Mouse (Mus musculus) neural tube, embryonic 14.5 days (tissue): ENCODE measurements around the gene Nos3. TPM values are rescaled to one million over a fixed set of nuclear protein-coding genes. Genes with fewer than 3 reads are reported as not detected.

Experiments used
- ATAC-seq: fragments of 200-750 bp; cut with Nextera tagmentation; 2 replicates; pipeline ENCODE4 v1.8.0; 2017; ENCODE audit warnings: low read depth, mild to moderate bottlenecking, moderate TSS enrichment, moderate library complexity
- H3K27ac ChIP-seq: fragments of 300-500 bp; sonication (generic); 2 replicates; pipeline ENCODE4 v1.5.1; 2014; ENCODE audit warnings: low read depth, mild to moderate bottlenecking, control low read depth, low read length, moderate library complexity, mixed read lengths
- H3K27me3 ChIP-seq: fragments of 300-500 bp; sonication (generic); 2 replicates; pipeline ENCODE4 v1.6.1; 2014; ENCODE audit warnings: low read length; ENCODE audit not compliant: control insufficient read depth, insufficient read depth
- H3K36me3 ChIP-seq: fragments of 300-500 bp; sonication (generic); 2 replicates; pipeline ENCODE4 v1.6.1; 2014; ENCODE audit warnings: low read length, mixed read lengths; ENCODE audit not compliant: control insufficient read depth, insufficient read depth
- H3K4me1 ChIP-seq: fragments of 300-500 bp; sonication (generic); 2 replicates; pipeline ENCODE4 v1.6.1; 2014; ENCODE audit warnings: low read length; ENCODE audit not compliant: control insufficient read depth, insufficient read depth
- H3K4me2 ChIP-seq: fragments of 300-500 bp; sonication (generic); 2 replicates; pipeline ENCODE4 v1.6.1; 2014; ENCODE audit warnings: mild to moderate bottlenecking, low read depth, low read length, control low read depth
- H3K4me3 ChIP-seq: fragments of 300-500 bp; sonication (generic); 2 replicates; pipeline ENCODE4 v1.5.1; 2014; ENCODE audit warnings: low read depth, low read length, control low read depth, mixed read lengths
- H3K9ac ChIP-seq: fragments of 300-500 bp; sonication (generic); replicated peaks from 2 replicates; pipeline ENCODE4 v1.6.1; 2014; ENCODE audit warnings: low read depth, mild to moderate bottlenecking, control low read depth, low read length, mixed read lengths
- H3K9me3 ChIP-seq: fragments of 300-500 bp; sonication (generic); 2 replicates; pipeline ENCODE4 v1.6.1; 2016; ENCODE audit warnings: low read length; ENCODE audit not compliant: control insufficient read depth
- WGBS: fragments of 180-500 bp; shearing (Covaris S2); extraction: QIAGEN DNeasy Blood & Tissue Kit; methylation state at CpG from one replicate; pipeline ENCODE4 v1.1.7; 2014; 5-methylcytosine and 5-hydroxymethylcytosine counted together
- polyA plus RNA-seq: library from polyadenylated mRNA; unstranded; fragments of >200 nt; fragmentation: Nextera tagmentation; extraction: Ambion mirVana; gene quantifications from 2 replicates; pipeline ENCODE4 v1.2.1, GENCODE M21; 2014

Gene Nos3
- polyA plus RNA-seq, 1 experiment from 2014 or later: 4.2 TPM

- Histone ChIP-seq H3K9ac (peak overlapping the region; percentile 60), H3K9me3 (no peaks in the 10 kb centered on the region), H3K27me3 (peaks cover 3% of the 10 kb centered on the region; the same call in 1 of the 2 replicates), H3K27ac (peak overlapping the region; percentile 52; the same call in 1 of the 2 replicates), H3K4me2 (peak overlapping the region; percentile 99), H3K4me3 (peak overlapping the region; percentile 48), H3K36me3 (no peaks in the 10 kb centered on the region), H3K4me1 (peaks cover 62% of the 10 kb centered on the region)
- ATAC-seq: no peak
- under 1% methylated on average over 20 of the region's 30 CpGs for WGBS
These were observed 16.1 kb upstream of the Nos3 start for GRCm38 (mm10) chr5:24348546-24348945.

GRCm38 (mm10) chr5:24350073-24350472, 14.5 kb upstream of the Nos3 start:
- ATAC-seq: no peak
- Histone ChIP-seq H3K27ac (no peak overlapping the region), H3K4me1 (peaks cover 47% of the 10 kb centered on the region), H3K4me3 (peak overlapping the region; percentile 75), H3K4me2 (peak overlapping the region; percentile 99), H3K36me3 (no peaks in the 10 kb centered on the region), H3K27me3 (peaks cover 3% of the 10 kb centered on the region; the same call in 1 of the 2 replicates), H3K9me3 (no peaks in the 10 kb centered on the region), H3K9ac (no peak overlapping the region)
- 55% methylated on average over 3 of the region's 3 CpGs for WGBS

DNA sequence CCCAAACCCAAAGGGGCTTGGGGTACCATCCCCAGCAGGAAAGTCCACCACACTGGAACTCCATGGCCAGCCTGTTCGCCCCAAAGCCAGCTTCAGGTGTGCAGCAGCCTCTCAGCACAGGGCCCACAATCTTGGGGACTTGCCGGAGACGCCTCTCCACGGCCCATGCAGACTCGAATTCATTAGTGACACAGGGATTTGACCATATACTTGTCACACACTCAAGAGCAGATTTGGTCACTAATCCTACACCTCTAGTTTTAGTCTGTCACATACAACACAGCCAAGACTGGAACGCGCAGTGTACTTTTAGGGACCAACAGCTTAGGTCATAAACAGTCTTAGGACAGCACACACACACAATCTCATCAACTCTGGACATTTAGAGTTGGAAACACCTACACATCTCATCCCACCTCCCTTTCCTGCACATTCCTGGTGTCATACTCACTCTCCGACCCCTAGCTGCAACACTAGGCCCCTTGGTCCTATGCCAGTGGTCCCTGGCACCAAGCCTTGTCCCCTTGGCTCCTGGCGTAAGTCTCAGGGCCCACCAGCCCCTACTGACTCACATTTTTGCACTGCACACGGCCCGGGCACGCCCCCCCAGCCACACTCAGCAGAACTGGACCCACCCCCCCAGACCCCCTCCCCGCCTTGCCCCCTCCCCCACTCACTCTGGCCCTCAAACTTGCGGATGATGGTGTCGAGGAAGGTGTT, 13.9 kb upstream of the Nos3 start:
- H3K4me1 ChIP-seq: peaks cover 43% of the 10 kb centered on the region
- H3K27me3 ChIP-seq: peaks cover 3% of the 10 kb centered on the region; the same call in 1 of the 2 replicates
- WGBS: 32% methylated on average over 14 of the region's 15 CpGs
- H3K4me2 ChIP-seq: peak overlapping the region; percentile 99
- peak overlapping the region; percentile 95 for H3K27ac ChIP-seq
- peak overlapping the region; percentile 81 for H3K9ac ChIP-seq
- H3K4me3 ChIP-seq: peak overlapping the region; percentile 75
- no peaks in the 10 kb centered on the region for H3K36me3 ChIP-seq
- ATAC-seq: no peak
- no peaks in the 10 kb centered on the region for H3K9me3 ChIP-seq

DNA sequence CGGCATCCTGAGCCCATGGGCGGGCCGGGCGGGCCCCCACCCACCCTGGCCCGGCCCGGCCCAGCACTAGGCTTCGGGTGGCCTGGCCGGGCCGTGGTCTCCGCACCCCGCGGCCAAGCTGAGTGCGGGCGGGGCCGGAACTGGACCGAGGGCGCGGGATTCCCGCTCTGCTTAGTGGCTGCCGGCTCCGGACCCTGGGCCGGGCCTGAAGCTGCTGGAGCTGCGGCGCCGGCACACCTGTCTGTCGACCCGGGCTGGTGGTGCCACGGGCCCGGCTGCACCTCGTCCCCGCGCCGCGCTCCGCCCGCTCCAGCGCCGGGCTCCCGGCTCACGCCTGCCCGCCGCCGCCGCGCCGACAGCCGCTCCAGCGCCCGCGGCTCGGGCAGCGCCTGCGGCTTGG, 13.3 kb upstream of the Nos3 start, which contains the start of gene Kcnh2:
Kcnh2 (minus strand) TSS at position 327 of the 400 bp plus-strand sequence.
- Histone ChIP-seq H3K27ac (peak within 1 kb of the TSS; percentile 95), H3K4me1 (peaks cover 43% of the 10 kb centered on the region), H3K9ac (peak within 1 kb of the TSS; percentile 81), H3K36me3 (no peaks in the 10 kb centered on the region), H3K9me3 (no peaks in the 10 kb centered on the region), H3K27me3 (peaks cover 3% of the 10 kb centered on the region; the same call in 1 of the 2 replicates), H3K4me3 (peak within 1 kb of the TSS; percentile 75), H3K4me2 (peak within 1 kb of the TSS; percentile 99)
- ATAC-seq: peak; percentile 50
- WGBS: 3% methylated on average over 9 of the region's 53 CpGs

GRCm38 (mm10) chr5:24351701-24352171, 12.9 kb upstream of the Nos3 start:
- H3K27ac ChIP-seq: peak overlapping the region; percentile 95
- peaks cover 43% of the 10 kb centered on the region for H3K4me1 ChIP-seq
- peak; percentile 90 for ATAC-seq
- WGBS: 0% methylated on average over 39 of the region's 41 CpGs
- peak overlapping the region; percentile 99 for H3K4me2 ChIP-seq
- no peaks in the 10 kb centered on the region for H3K36me3 ChIP-seq
- H3K4me3 ChIP-seq: peak overlapping the region; percentile 75
- peaks cover 3% of the 10 kb centered on the region; the same call in 1 of the 2 replicates for H3K27me3 ChIP-seq
- peak overlapping the region; percentile 81 for H3K9ac ChIP-seq
- no peaks in the 10 kb centered on the region for H3K9me3 ChIP-seq

GRCm38 (mm10) chr5:24352251-24352859, 12.3 kb upstream of the Nos3 start:
- Histone ChIP-seq H3K4me2 (peak overlapping the region; percentile 99), H3K4me3 (peak overlapping the region; percentile 75), H3K9me3 (no peaks in the 10 kb centered on the region), H3K27me3 (peaks cover 3% of the 10 kb centered on the region; the same call in 1 of the 2 replicates), H3K36me3 (no peaks in the 10 kb centered on the region), H3K4me1 (peaks cover 43% of the 10 kb centered on the region), H3K27ac (peak overlapping the region; percentile 95), H3K9ac (peak overlapping the region; percentile 81)
- under 1% methylated on average over 24 of the region's 24 CpGs for WGBS
- ATAC-seq: peak; percentile 15

- H3K9ac ChIP-seq: peak overlapping the region; percentile 81; the same call in 1 of the 2 replicates
- ATAC-seq: no peak
- H3K4me3 ChIP-seq: no peak overlapping the region
- peaks cover 39% of the 10 kb centered on the region for H3K4me1 ChIP-seq
- peaks cover 3% of the 10 kb centered on the region; the same call in 1 of the 2 replicates for H3K27me3 ChIP-seq
- no peaks in the 10 kb centered on the region for H3K9me3 ChIP-seq
- no peak overlapping the region for H3K4me2 ChIP-seq
- peak overlapping the region; percentile 95; the same call in 1 of the 2 replicates for H3K27ac ChIP-seq
- H3K36me3 ChIP-seq: no peaks in the 10 kb centered on the region
- WGBS: 30% methylated on average over 4 of the region's 4 CpGs
These were observed 11.3 kb upstream of the Nos3 start for GRCm38 (mm10) chr5:24353327-24353726.

DNA sequence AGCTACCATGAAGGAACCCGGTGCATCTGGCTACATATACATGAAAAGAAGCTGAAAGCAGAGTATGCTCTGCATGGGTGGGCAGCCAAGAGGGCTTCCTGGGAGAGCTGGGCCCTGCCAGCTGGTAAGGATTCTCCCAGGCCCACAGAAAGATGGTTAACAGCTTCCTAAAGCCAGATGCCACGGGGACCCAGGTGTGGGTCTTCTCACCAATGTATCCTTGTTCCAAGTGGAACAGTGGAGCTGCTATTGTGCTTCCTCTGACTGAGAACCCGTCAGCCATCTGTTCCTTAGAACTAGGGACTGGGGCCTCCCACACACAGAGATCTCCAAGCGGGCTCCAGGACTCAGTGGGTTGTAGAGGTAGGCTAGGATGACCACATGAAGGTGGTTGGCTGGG, 7.8 kb upstream of the Nos3 start:
- Histone ChIP-seq H3K36me3 (no peaks in the 10 kb centered on the region), H3K4me1 (peaks cover 14% of the 10 kb centered on the region), H3K4me3 (no peak overlapping the region), H3K9ac (no peak overlapping the region), H3K27ac (no peak overlapping the region), H3K4me2 (no peak overlapping the region), H3K9me3 (no peaks in the 10 kb centered on the region), H3K27me3 (no peaks in the 10 kb centered on the region)
- WGBS: 40% methylated on average over 4 of the region's 4 CpGs
- no peak for ATAC-seq

GRCm38 (mm10) chr5:24357461-24357860, 7.1 kb upstream of the Nos3 start:
- Histone ChIP-seq H3K9me3 (no peaks in the 10 kb centered on the region), H3K4me3 (no peak overlapping the region), H3K27ac (no peak overlapping the region), H3K9ac (no peak overlapping the region), H3K4me1 (peaks cover 8% of the 10 kb centered on the region), H3K36me3 (no peaks in the 10 kb centered on the region), H3K27me3 (no peaks in the 10 kb centered on the region), H3K4me2 (no peak overlapping the region)
- no peak for ATAC-seq
- WGBS: 12% methylated on average over 7 of the region's 7 CpGs
